Mouse (Mus musculus): Measurements from ENCODE around the gene Sbno1.

The Sbno1 gene

DNA sequence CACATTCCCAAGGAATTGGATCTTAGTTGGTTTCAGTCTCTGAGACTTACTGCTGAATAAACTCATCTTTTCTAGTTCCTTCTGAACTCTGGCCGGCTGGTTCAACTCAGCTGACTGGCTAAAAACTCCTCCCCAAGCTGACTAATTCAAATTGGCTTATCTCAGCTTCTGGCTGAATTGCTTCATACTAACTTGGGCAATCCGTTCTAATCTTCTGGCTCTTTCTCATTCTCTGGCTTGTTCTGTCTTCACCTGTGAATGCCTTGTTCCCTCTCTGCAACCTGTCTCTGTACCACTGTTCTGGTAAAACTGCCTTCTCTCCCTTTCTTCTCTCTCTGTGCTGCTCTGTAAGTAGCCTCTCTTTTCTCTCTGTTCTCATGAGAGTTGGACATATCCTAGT lies 16.8 kb upstream of the Sbno1 start:
- WGBS: 91% methylated on average over 2 of the region's 2 CpGs

DNA sequence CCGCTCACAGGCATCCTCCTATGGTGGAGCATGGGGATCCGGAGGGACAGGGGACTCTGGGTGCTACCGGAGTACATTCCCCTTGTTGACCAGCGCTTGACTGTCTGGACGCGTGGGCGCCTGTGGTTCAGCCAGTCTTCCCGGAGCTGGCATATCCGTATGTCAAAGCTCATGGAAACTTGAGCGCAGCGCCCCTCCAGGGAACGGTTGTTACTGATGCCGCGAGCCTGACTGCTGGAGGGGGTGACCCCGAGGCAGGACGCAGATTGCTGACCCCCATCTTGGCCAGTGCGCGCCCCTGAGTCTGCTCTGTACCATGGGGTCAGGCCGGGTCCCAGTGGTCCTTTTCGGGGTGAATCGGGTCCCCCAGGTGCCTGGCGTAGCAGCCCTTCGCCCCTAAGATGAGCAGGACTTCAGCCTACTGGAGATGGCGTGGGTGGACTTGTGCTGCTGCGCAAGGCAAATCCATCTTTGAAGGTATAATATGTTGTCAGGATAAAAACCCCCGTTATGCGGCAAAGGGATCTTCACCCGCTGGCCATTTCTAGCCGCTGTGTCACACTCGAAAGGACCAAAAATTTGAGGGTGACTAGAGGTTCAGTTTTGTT lies 14.4 kb upstream of the Sbno1 start:
- WGBS: under 1% methylated on average over 30 of the region's 30 CpGs

DNA sequence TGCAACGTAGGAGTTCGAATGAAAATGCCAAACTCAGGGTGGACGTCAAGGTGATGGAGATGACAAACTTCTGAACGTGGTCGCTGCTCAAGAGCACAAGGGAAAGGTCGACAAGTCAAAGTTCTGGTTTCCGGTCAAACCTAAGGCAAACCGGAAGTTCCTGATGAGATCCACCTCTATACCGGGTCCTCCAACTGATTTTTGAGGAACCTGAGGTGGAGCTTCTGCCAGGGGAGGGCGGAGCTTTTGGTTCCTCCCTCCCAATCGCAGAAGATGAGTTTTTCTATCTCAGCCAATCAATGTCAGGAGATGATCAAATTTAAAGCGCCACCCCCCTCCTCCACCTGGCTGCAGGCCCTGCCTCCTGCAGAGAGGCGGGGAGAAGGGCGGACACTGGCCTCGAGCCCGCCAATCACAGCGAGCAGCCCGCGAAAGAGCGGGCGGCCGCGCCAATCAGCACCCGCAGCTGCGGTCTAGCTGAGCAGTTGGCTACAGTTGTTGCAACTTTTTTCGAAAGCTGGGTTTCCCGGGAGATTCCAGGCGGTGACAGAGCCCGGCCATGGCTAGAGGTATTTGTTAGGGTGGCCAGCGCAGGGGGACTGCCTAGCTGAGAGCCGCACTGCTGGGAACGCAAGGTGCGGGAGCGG lies 13.8 kb upstream of the Sbno1 start, which contains the start of gene Kmt5a:
Kmt5a (plus strand) TSS at position 484 of the 647 bp plus-strand sequence.
- WGBS: under 1% methylated on average over 34 of the region's 34 CpGs

DNA sequence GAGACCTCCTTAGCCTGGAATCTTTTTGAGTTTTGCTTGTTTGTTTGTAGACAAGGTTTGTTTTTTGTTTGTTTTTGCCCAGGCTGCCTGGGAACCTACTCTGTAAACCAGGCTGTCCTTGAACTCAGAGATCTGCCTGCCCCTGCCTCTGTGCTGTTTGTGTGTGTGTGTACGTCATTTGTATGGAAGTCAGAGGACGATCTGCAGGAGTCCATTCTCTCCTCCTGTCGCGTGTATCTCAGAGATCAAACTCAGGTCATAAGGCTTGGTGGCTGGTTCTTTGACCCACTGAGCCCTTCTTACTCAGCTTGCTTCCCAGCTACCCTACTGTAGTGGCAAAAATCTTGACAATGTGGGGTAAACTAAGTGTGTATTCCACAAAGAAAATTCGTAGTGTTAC lies 12.9 kb upstream of the Sbno1 start:
- WGBS: 66% methylated on average over 5 of the region's 5 CpGs

DNA sequence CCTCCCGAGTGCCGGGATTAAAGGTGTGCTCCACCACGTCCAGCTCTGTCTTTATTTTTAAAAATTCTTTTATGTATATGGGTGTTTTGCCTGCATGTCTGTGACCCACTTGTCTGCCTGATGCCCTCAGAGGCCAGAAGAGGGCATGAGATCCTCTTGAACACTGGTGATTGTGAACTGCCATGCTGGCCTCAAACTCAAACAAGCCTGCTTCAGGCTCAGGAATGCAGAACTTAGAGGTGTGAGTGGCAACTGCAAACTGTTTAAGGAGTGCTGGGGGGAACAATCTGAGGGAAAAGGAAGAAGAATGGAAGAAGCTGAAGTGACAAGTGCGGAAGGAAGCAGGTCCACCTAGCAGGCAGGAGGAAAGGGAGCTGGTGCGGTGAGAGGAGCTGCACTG lies 12.4 kb upstream of the Sbno1 start:
- WGBS: 79% methylated on average over 5 of the region's 5 CpGs

DNA sequence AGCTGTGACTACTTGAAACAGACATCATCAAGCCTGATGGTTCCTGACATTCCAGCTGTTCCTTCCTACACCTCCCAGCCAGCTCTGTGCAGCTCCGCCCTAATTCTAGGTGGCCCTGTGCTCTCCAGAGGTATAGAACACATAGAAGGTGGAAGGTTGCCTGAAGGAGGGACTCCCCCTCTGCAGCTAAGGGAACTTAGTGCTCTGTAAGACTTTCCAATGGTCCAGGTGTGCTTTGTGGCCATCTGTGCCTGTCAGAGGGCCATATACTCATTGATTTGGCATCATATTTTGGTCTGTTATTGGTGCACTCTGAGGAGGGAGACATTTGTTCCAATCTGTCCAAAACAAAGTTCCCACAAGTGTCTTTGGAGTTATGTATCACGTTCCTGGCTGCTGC lies 7.2 kb upstream of the Sbno1 start:
- WGBS: 79% methylated on average over 2 of the region's 2 CpGs

DNA sequence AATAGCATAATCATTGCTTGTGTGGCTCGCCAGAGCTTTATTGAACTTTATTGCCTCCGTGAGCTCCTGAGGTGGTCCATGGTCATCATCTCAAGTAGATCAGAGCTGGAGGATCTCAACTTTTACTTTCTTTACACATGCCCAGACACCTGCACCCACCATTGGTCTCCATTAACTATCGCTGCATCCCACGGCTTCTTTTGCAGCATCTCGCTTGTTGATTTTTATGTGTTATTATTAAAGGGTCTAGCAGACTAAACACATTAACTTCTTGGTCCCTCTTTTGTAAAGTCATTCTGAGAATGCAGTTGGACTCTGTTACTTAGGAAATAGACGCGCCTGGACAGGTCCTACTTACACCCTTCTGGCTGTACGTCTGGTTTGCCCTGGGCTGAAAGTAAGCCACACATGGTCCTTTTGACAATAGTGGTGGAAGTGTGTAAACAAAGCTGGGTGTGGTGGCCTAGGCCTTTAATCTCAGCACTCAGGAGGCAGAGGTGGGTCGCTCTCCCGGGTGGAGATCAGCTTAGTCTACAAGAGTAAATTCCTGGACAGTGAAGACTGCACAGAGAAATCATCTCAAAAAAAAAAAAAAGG lies 772 bp upstream of the Sbno1 start:
- 85% methylated on average over 10 of the region's 10 CpGs for WGBS

DNA sequence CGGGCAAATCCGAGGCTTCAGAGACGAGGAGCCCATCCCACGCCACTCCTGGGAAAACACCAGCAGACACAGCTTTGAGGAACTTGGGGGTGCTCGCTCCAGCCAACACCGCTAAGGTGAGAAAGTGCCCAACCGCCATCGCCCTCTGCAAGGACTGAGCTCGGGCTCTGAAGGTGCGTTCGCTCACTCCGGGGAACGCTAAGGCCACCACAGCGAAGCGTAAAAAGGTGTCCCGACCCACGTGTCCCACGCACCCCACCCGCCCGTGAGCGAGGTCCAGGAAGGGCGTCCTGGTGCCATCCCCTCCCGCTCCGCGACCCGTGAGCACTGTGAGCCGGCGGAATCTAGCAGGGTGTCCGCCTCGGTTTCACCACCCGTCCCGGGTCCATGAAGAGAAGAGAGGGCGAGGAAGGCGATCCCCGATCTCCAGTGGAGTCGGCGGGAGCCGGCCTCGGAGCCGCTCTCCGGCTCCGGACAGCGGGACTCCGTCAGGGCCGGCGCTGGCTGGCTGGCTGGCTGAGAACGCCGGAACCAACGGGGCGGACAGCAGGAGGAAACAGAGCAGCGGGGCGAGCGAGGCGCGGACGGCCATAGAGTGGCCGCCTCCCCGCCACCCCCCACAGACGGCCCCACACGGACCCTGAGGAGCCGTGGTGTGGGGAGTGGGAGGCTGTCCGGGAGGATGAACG lies 934 bp downstream of the Sbno1 start:
- WGBS: under 1% methylated on average over 63 of the region's 63 CpGs

DNA sequence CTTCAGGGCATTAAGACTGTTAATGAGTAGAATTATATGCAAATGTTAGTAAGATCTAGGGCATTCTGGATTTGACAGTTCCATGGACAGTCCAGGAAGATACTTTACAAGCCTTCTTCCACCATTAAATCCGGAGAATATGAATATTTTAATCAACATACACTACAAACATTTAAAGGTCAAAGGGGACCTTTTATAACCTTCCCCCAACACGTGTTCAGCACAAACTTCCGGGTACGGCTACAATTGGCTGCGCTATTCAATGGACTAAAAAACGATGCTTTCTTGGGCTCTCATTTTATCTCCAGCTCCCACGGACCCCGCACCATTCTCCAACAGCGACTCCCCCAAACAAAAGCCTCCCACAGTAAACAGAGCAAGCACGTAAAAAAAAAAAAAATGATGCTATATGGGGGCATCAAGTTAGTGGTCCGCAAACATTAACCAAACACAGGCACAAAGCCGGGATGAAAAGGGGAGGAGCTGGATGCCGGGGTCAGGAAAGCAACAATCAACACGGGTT lies 1.5 kb downstream of the Sbno1 start:
- WGBS: 1% methylated on average over 14 of the region's 14 CpGs

DNA sequence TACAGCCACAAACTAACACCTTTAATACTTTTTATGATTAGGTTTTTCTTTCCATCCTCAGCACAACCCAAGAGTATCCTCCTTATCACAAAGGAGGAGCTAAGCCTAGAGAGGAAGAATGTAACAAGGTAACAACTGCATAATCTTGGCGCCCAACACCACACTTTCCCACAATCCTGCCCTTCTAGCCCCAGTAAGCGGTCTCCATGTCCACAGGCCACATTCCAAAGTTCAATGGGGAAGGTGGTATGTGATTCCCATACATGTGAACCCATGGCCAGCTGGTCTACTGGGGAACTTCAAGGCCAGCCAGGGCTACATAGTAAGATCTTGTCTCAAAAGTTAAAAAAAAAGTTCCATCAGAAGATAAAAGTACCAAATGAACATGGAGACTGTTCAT lies 4.0 kb downstream of the Sbno1 start:
- 92% methylated on average over 2 of the region's 2 CpGs for WGBS

DNA sequence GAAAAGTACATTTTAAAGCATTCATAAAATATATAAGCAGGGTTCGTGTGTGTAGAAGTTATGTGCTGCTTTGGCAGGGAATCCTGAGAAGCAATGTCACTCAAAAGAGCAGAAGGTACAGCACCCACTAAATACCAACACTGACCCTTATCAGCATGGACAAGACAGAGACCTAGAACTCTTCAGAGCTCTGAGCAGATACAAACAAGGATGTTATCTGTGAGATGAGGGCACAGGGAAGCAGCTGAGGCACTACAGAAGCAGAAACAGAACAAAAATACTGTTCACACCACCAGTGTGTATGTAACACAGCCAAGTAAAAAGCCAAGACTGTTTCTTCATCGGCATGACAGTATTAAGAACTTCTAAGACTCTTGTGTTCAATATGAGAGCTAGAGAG lies 6.9 kb downstream of the Sbno1 start:
- 49% methylated on average over 2 of the region's 2 CpGs for WGBS

DNA sequence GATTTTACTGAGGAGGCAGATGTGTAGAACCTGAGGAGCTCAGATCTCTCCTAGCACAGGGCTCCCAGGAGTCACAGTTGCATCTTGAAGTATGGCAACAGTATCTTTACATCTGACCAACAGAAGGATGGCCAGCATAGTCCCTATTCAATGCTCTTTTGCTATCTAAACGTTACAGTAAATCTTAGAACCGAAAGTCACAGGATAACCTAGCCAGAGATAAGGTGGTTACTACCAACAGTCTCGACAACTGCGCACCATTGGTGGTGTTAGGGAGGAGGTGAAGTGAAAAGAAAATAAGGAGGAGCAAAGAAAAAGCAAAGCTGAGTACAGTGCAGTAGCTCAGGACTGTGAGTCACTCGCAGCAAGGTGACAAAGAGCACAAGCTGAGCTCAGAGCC lies 13.6 kb downstream of the Sbno1 start:
- WGBS: 80% methylated on average over 5 of the region's 5 CpGs

DNA sequence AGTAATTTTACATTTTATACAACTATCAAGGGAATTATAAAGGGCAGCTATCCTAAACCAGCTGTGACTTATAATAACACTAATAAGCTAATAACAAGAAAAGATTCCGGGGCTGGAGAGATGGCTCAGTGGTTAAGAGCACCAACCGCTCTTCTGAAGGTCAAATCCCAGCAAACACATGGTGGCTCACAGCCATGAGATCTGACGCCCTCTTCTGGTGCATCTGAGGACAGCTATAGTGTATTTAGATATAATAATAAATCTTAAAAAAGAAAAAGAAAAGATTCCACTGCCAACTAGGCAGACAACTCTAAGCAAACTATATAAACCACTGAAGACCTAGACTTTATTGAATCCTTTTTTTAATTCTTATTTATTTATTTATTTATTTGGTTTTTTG lies 15.0 kb downstream of the Sbno1 start:
- WGBS: 66% methylated on average over 3 of the region's 3 CpGs

DNA sequence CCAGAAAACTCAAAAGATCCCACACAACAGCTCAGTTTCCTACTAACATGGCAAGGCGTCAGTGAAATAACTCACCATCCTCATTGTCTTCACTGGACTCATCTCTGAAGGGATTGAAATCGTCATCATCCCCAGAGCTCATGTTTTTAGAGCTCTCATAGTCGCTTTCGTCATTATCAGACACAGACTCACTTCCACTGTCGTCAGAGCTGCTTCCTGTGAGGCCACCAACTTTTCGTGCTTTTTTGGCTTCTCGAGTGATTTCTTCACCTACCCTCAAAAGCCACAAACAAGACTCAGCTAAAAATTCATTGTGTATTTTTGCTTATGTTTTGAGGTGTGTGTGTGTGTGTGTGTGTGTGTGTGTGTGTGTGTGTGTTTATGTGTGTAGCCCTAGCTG lies 32.1 kb downstream of the Sbno1 start:
- WGBS: 83% methylated on average over 7 of the region's 7 CpGs

DNA sequence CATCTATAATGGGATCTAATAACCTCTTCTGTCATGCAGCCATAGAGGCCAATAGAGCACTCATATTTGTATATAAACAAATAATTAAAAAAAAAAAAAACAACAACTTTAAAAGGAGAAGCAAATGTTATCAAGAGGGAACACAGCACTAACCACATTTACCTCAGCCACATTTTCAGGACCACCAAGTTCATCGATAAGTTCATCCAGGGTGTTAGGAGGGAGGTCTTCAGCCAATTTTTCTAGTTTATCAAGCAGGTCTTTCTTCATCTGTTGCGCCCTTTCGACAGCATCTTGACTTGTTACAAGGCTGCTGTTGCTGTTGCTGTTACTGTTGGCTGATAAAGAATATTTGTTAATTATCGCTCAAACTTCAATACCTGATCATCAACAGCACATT lies 33.4 kb downstream of the Sbno1 start:
- WGBS: 97% methylated on average over 4 of the region's 4 CpGs

DNA sequence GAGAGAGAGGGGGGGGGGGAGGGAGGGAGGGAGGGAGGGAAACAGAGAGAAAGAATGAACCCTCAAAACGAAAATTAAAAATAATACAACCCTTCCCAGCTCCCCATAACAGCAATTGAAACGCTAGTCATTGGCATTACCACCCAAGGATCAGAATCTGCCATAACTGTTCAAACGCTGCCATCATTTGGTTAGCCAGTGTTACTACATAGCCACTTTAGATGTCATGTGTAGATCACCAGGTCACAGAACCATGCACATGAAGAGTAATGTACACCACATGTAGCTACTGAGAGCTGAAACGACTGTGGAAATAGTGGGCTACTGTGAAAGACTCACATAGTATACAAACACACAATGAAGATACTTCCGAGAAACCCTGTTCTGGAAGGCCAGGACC lies 37.9 kb downstream of the Sbno1 start:
- WGBS: 49% methylated on average over 5 of the region's 5 CpGs

DNA sequence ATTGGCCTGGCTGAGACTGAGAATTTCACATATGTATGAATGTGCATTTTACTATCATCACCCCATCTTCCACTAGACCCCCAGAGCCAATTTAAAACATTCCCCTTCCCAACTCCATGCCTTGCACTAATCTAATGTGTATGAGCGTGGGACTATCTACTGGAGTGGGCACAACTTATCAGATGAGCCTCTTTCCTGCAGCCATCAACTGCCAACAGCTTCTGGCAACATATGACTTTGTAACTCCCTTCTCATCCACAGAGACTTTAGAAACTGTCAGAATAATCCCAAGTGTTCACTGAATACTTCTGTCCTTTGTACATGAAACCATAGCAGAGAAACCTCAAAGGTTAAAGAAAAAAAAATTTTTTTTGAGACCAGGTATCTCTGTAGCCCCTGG lies 45.7 kb downstream of the Sbno1 start:
- 83% methylated on average over 1 of the region's 1 CpGs for WGBS

DNA sequence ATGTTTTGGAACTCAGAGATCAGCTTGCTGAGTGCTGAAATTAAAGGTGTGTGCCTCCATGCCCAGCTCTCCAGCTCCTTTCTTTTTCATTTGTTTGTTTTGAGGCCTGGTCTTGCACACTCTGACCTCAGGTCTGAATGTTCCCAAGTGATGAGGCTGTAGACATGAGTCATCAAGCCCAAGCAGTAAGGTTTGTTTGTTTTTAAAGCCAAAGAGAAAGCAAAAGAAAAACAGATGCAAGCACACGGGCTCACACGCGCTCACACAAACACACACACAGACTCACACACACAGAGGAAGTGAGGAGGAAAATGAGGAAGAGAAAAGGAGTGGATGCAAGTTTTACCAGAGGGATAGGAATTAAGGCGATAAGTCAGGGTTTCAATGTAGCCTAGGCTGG lies 48.7 kb downstream of the Sbno1 start:
- 82% methylated on average over 4 of the region's 4 CpGs for WGBS

DNA sequence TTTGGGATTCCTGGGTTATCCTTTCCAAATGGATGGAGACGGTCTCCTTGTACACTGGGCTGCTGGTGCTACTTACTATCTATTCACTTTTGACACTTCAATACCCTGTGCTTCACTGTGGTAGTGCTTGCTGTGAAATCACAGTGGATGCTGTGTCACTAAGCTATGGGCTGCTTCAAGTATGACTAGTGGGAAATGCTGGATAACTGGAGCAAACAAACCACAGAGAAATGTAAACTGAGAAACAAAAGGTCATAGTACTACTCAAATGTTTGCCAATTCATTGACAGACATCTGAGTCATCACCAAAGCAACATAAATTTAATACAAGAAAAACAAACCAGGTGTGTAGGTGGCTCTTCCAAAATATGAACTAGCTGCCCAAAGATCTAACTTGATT lies 49.4 kb downstream of the Sbno1 start:
- WGBS: 93% methylated on average over 1 of the region's 1 CpGs

DNA sequence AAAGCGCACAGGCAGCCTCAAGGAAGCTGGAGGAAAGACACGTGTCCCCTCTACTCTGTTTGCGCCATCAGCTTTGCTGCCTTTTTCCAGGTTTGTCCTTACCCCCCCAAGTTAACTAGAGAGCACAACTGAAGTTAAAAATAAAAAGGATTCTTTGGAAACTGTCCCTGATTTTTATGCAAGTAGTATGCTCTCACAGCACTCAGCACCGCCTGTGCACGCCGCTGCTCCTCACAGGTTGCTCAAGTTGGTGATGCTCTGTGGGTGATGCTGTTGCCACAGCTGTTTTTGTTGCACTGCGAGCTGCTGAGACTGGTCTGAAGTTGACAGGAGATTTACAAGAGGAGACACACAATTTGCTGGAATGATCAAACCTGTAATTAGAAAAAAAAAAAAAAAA lies 51.5 kb downstream of the Sbno1 start:
- WGBS: 56% methylated on average over 7 of the region's 7 CpGs

DNA sequence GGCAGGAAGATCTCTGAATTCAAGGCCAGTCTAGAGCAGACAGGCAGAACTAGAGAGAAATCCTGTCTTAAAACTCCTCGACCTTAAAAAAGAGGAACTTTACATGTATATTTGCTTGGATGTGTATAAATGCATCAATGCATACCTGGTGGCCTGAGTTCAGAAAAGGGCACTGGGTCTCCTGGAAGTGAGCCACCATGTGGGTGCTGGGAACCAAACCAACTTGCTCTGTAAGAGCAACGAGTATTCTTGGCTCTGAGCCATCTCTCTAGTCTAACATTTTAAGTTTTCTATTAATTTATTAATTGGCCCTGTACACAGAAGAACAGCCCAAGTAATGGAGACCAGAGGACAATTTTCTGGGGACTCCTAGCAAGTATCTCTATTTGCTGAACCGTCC lies 59.1 kb downstream of the Sbno1 start:
- WGBS: 55% methylated on average over 3 of the region's 3 CpGs

DNA sequence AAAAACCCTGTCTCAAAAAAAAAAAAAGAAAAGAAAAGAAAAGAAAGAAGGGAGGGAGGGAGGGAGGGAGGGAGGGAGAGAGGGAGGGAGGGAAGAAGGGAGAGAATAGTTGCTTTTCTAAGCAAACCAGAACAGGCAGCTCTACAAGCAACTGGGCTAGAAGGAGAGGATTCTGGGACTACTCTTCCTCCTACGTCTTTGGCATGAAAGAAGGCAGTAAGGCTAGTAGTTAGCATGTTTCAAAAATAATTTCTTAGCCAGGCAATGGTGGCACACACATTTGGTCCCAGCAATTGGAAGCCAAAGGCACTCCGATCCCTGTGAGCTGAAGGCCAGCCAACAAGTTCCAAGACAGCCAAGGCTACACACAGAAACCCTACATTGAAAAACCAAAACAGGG lies 60.0 kb downstream of the Sbno1 start:
- 51% methylated on average over 2 of the region's 2 CpGs for WGBS
